Mouse (Mus musculus): Measurements from ENCODE around the gene Taf11. TPM values are rescaled to one million over a fixed set of nuclear protein-coding genes. Genes with fewer than 3 reads are reported as not detected.

Taf11 gene
- 52.6 and 58.4 TPM in 2 replicates for polyA plus RNA-seq (2015; fragmentation: Nextera tagmentation; extraction: Ambion mirVana)

DNA sequence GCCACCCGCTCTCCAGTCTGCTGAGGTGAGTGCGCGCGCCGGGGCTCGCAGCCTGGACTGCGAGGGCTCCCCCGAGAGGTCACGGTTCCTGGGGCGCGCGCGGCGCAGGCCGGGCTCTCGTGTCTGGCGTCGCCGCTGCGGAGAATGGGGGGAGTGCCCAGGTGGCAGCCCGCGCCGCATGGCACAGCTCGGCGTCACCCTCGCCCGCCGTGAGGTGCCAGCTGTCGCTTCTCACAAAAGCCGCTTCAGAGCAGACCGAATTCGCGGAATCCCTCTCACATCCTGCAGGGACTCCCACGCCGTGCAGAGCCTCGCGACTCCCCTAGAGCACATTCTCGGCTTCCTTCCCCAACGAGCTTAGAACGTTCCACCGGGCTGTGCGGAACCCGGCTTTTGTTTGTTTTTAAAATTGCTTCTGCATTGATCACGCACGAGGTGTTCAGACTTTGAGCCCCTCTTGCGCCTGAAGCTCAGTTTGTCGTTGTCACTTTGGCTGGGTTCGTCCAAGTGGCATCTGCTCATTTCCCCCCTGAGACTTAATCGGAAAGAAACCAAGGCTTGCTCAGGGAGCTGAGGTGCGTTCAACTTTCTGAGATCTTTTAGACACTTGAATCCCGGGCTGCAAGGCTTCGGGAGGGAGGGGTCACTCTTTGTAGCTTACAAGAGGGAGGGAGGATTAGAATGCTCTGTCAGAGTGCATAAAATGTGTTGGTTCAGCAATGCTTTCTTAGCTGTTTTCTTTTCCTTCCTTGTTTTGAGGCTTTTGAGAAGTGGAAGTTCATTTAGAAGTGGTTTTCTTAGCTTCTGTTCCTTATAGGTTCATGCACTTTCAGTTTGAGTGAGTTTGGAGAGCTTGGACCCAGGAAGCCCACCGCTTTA lies at the start of gene Taf11:
TSS of gene Taf11 (minus strand) at position 223 of the 879 bp plus-strand sequence.
- peak within 1 kb of the TSS; percentile 97 for H3K4me3 ChIP-seq (replicated peaks)
- peaks cover 40% of the 10 kb centered on the region for H3K4me1 ChIP-seq
- H3K27ac ChIP-seq (replicated peaks), result peak within 1 kb of the TSS; percentile 92
- ATAC-seq (ENCODE audit: low FRiP score), result peak; percentile 66
- H3K9ac ChIP-seq (replicated peaks), result peak within 1 kb of the TSS; percentile 81
- no peaks in the 10 kb centered on the region for H3K9me3 ChIP-seq (replicated peaks)
- peak within 1 kb of the TSS; percentile 83 for H3K4me2 ChIP-seq
- H3K27me3 ChIP-seq (replicated peaks), result no peaks in the 10 kb centered on the region
- 2% methylated on average over 38 of the region's 53 CpGs for WGBS
- peaks cover 5% of the 10 kb centered on the region for H3K36me3 ChIP-seq

DNA sequence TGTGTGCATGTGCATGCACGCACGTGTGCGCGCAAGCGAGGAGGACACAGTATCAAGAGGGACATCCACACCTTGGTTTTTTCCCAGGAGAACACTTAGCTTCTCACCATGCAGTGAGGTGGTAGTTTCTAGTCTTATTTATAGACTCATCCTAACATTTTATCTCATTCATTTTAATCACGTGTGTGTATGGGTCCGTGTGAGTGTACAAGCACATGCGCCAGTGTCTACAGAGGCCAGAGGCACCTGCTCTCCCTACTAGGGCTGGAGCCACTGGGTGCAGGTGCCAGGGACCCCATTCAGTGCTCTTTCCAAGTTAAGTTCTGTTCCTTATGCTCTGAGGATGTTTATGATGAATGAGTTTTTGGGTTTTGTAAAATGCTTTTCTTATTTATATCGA lies 48.0 kb upstream of the Taf11 start:
- no peak overlapping the region for H3K27ac ChIP-seq (replicated peaks)
- H3K27me3 ChIP-seq (replicated peaks), result no peaks in the 10 kb centered on the region
- H3K9ac ChIP-seq (replicated peaks), result no peak overlapping the region
- no peak overlapping the region for H3K4me2 ChIP-seq
- WGBS, result 80% methylated on average over 9 of the region's 9 CpGs
- ATAC-seq (ENCODE audit: low FRiP score), result no peak
- H3K4me1 ChIP-seq, result peaks cover 10% of the 10 kb centered on the region
- no peak overlapping the region for H3K4me3 ChIP-seq (replicated peaks)
- H3K9me3 ChIP-seq (replicated peaks), result no peaks in the 10 kb centered on the region
- no peaks in the 10 kb centered on the region for H3K36me3 ChIP-seq

DNA sequence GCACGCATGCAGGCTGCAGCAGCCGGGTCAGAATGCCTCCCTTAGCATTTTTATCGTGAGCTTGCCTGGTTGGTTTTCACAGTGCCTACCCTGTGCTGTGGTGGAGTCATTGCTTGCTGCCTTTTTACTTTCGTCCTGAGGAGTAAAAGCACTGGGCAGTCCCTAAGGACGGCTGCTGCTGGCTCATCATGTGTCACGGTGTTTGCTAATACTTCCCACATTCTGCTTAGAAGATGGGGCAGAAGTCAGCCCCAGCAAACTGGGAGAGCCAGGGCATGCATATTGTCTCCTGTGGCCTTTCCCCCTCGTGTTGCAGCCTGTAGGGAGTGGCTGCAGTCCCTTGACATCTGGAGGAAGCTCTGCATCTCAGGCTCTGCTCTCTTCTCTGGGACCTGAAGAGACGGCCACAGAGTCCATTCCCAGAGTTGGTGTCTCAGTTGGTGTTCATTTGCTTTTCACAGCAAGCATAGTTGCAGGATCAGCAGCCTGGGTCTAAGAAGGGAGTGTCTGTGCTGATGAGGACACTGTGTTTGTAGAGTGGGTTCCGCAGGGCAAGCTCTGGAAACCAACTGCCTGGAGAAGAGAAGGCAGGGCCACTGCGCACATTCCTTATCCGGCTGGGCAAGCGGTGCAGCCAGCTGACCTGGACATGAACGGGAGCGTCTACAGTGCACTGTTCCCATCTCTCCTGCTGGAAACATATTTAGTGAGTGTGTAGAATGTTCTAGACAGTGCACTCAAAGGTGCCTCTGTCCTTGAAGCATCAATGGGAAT lies 45.2 kb upstream of the Taf11 start:
- no peaks in the 10 kb centered on the region for H3K27me3 ChIP-seq (replicated peaks)
- H3K4me3 ChIP-seq (replicated peaks), result no peak overlapping the region
- no peaks in the 10 kb centered on the region for H3K9me3 ChIP-seq (replicated peaks)
- no peaks in the 10 kb centered on the region for H3K36me3 ChIP-seq
- no peak overlapping the region; the same call in 1 of the 2 replicates for H3K27ac ChIP-seq (replicated peaks)
- no peak for ATAC-seq (ENCODE audit: low FRiP score)
- 72% methylated on average over 14 of the region's 14 CpGs for whole genome bisulfite sequencing
- no peak overlapping the region for H3K9ac ChIP-seq (replicated peaks)
- H3K4me1 ChIP-seq, result peaks cover 5% of the 10 kb centered on the region
- no peak overlapping the region for H3K4me2 ChIP-seq

DNA sequence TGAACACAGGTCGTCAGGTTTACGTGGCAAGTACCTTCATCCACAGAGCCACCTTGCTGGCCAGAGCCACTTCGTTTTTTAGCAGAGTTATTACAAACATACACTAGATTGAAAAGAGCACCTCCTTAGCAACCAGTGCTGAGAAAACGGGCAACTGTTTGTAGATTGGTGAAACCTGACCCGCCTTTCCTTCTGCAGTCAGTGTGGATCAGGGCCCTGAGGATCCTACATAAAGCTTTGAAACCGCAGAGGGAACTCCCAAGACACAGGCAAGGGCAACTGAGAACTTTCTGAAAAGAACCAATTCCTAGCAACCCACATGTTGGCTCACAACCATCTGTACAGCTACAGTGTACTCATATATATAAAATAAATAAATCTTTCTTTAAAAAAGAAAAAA lies 43.5 kb upstream of the Taf11 start:
- 81% methylated on average over 6 of the region's 6 CpGs for WGBS
- Histone ChIP-seq H3K9me3 (replicated peaks) (no peaks in the 10 kb centered on the region), H3K9ac (replicated peaks) (no peak overlapping the region), H3K4me1 (peaks cover 5% of the 10 kb centered on the region; the same call in 1 of the 2 replicates), H3K4me3 (replicated peaks) (no peak overlapping the region), H3K27me3 (replicated peaks) (no peaks in the 10 kb centered on the region), H3K36me3 (no peaks in the 10 kb centered on the region), H3K4me2 (no peak overlapping the region), H3K27ac (replicated peaks) (no peak overlapping the region)
- ATAC-seq (ENCODE audit: low FRiP score), result no peak

DNA sequence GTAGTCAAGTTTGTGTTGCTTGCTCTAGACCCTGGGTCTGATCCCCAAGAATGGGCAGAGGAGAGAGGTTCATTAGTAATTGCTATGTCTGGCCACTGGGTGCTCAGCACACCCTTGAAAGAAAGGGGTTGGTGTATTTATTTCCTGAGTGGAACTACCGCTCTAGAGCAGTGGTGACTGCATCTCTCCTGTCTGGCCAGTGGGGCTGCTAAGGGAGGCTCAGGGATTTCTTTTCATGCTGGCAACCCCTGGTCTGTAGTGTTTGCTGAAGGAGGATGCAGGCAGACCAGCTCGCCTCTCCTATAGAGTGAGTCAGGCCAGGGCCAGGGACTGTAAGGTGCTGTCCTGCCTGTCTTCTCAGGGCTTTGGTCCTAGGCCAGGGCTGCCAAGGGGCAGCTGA lies 37.5 kb upstream of the Taf11 start:
- no peak for ATAC-seq (ENCODE audit: low FRiP score)
- Histone ChIP-seq H3K9ac (replicated peaks) (no peak overlapping the region), H3K27me3 (replicated peaks) (no peaks in the 10 kb centered on the region), H3K4me3 (replicated peaks) (no peak overlapping the region), H3K9me3 (replicated peaks) (no peaks in the 10 kb centered on the region), H3K36me3 (no peaks in the 10 kb centered on the region), H3K4me2 (no peak overlapping the region), H3K27ac (replicated peaks) (peak overlapping the region; percentile 41; the same call in 1 of the 2 replicates), H3K4me1 (peaks cover 25% of the 10 kb centered on the region)
- 79% methylated on average over 2 of the region's 2 CpGs for WGBS

DNA sequence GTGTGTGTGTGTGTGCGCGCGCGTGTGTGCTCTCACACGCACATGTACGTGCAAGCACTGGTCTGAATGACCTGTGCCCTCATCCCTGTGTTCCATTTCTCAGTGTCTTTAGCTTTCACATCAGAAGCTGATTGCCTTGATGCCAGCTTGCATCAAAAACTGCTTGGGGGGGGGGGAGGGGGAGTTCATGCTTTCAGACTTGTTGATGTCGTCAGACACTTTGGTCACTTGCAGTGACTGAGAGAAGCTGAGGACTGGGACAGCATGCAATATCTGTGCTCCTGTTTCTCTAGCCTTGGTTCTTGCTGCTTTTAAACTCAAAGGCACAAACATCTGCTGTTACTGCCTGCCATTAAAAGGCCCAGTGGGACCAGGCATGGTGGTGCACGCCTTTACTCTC lies 36.7 kb upstream of the Taf11 start:
- ATAC-seq (ENCODE audit: low FRiP score), result no peak
- Histone ChIP-seq H3K9ac (replicated peaks) (no peak overlapping the region), H3K9me3 (replicated peaks) (no peaks in the 10 kb centered on the region), H3K4me2 (no peak overlapping the region), H3K36me3 (no peaks in the 10 kb centered on the region), H3K4me3 (replicated peaks) (no peak overlapping the region), H3K4me1 (peaks cover 25% of the 10 kb centered on the region), H3K27ac (replicated peaks) (peak overlapping the region; percentile 65), H3K27me3 (replicated peaks) (no peaks in the 10 kb centered on the region)
- WGBS, result 82% methylated on average over 8 of the region's 8 CpGs

DNA sequence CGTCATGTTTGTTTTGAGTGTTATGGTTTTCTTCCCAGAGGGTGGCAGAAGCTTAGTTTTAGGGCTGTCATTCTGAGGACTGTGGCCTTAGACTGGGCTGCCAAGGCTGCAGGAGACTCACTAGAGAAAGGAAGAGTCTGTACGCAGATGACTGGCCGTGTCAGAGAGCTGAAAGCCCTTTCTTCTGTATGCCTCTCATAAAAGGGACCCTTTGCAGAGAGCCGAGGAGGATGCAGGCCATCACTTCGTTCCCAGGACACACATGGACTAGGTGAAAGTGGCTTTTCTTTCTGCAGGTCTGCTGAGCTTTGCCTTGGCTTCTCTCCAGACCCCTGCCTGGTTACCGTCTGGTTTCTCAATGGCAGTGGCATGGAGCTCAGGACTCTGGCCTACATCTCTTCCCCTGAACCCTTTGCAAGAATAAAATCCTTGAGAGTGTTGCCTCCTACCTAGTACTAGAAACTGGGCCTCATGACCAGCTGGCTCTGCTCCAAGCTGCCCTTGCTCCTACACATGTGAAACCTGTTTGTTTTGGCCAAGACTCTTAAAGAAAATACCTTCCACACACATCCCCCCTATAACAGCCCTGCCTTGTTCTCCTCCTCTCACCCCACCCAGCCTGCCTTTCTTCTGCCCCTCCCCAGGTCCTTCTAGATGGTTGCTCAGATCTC lies 36.0 kb upstream of the Taf11 start:
- 39% methylated on average over 6 of the region's 6 CpGs for WGBS
- ATAC-seq (ENCODE audit: low FRiP score), result no peak
- H3K4me1 ChIP-seq, result peaks cover 30% of the 10 kb centered on the region
- H3K27ac ChIP-seq (replicated peaks), result peak overlapping the region; percentile 65
- H3K4me3 ChIP-seq (replicated peaks), result no peak overlapping the region
- no peak overlapping the region for H3K4me2 ChIP-seq
- no peaks in the 10 kb centered on the region for H3K27me3 ChIP-seq (replicated peaks)
- no peaks in the 10 kb centered on the region for H3K36me3 ChIP-seq
- no peaks in the 10 kb centered on the region for H3K9me3 ChIP-seq (replicated peaks)
- H3K9ac ChIP-seq (replicated peaks), result no peak overlapping the region

DNA sequence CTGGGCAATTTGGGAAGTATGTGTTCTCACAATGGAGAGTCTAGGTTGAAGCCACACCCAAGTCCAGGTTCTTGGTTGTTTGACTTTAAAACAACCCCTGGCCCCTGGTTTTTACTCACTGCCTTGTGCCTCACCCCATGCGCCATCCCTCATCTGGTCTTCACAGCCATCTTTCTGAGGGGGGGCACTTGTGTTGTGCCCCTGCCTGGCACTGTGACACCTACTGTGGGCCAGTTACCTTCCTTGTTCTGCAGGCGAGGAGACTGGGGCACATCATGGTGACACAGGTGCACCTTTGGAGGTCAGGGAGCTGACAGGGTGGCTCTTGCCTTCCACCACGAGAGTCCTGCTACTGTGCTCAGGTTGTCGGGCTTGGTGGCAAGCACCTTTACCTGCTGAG lies 32.5 kb upstream of the Taf11 start:
- H3K27me3 ChIP-seq (replicated peaks), result no peaks in the 10 kb centered on the region
- H3K9me3 ChIP-seq (replicated peaks), result no peaks in the 10 kb centered on the region
- H3K9ac ChIP-seq (replicated peaks), result no peak overlapping the region
- no peak for ATAC-seq (ENCODE audit: low FRiP score)
- H3K4me1 ChIP-seq, result peaks cover 58% of the 10 kb centered on the region
- no peak overlapping the region for H3K4me2 ChIP-seq
- 95% methylated on average over 4 of the region's 4 CpGs for WGBS
- no peak overlapping the region for H3K27ac ChIP-seq (replicated peaks)
- H3K36me3 ChIP-seq, result no peaks in the 10 kb centered on the region
- no peak overlapping the region for H3K4me3 ChIP-seq (replicated peaks)

DNA sequence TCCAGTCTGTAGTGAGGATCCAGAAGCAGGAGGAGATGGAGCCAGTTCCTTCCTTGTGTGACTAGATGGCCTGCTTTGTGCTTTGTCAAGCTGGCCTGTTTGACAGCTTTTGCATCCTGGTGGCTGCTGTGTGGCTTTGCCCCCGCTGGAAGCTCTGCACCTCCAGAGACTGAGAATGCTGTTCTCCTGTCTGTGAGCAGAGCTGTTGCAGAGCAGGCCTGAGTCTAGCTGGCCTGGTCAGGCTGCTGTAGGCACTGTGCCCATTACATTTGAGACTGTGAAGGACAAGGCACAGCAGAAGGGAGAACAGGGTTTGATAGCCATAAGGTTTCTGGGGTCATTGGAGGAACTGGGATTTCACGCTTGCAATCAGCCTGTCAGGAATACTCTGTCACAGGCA lies 32.1 kb upstream of the Taf11 start:
- H3K27ac ChIP-seq (replicated peaks), result no peak overlapping the region
- no peaks in the 10 kb centered on the region for H3K27me3 ChIP-seq (replicated peaks)
- H3K9me3 ChIP-seq (replicated peaks), result no peaks in the 10 kb centered on the region
- no peak overlapping the region for H3K4me2 ChIP-seq
- H3K4me3 ChIP-seq (replicated peaks), result no peak overlapping the region
- no peak overlapping the region for H3K9ac ChIP-seq (replicated peaks)
- peaks cover 58% of the 10 kb centered on the region for H3K4me1 ChIP-seq
- no peak for ATAC-seq (ENCODE audit: low FRiP score)
- H3K36me3 ChIP-seq, result no peaks in the 10 kb centered on the region
- 75% methylated on average over 2 of the region's 2 CpGs for WGBS

DNA sequence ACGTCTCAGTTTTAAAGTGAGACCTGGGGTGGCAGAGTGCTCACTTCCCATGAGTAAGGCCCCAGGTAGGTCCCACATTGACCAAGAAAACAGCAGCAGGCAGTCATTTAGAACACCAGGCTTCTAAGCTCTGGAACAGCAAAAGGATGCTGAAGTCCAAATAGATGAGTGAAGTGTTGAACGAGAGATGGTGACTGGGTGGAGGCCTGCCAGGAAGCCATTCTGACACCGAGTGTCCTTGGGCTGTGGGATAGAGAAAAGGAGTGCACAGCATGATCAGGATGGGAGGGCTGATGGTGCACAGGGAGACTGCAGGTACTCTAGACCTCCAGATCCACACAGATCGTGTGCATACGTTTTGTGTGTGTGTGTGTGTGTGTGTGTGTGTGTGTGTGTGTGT lies 31.5 kb upstream of the Taf11 start:
- ATAC-seq (ENCODE audit: low FRiP score), result no peak

DNA sequence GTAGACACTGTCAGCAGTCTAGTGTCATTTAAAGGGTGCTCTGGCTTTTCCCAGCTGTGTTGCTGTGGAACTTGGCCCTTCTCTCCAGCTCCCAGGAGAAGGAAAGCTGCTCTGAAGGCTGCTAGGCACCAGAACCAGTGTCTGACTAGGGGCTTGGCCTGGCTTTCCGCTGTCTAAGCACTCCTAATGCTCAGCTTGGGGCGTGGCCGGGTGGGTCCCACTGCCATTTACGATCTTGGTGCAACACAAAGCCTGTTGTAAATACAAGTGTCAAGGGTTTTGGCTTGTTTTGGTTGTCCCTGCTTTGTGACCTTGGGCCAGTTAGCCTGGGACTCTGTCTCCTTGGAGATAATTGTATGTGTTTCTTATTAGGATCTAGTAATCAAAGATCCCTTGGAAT lies 30.7 kb upstream of the Taf11 start:
- no peak for ATAC-seq (ENCODE audit: low FRiP score)
- Histone ChIP-seq H3K36me3 (no peaks in the 10 kb centered on the region), H3K4me1 (peaks cover 46% of the 10 kb centered on the region), H3K9ac (replicated peaks) (no peak overlapping the region), H3K9me3 (replicated peaks) (no peaks in the 10 kb centered on the region), H3K4me3 (replicated peaks) (no peak overlapping the region), H3K27ac (replicated peaks) (no peak overlapping the region), H3K27me3 (replicated peaks) (no peaks in the 10 kb centered on the region), H3K4me2 (no peak overlapping the region)
- WGBS, result 32% methylated on average over 4 of the region's 4 CpGs

More for the DNA sequence above, 31.5 kb upstream of the Taf11 start:
- 80% methylated on average over 5 of the region's 5 CpGs for WGBS
- Histone ChIP-seq H3K36me3 (no peaks in the 10 kb centered on the region), H3K4me1 (peaks cover 55% of the 10 kb centered on the region), H3K27ac (replicated peaks) (no peak overlapping the region), H3K27me3 (replicated peaks) (no peaks in the 10 kb centered on the region), H3K4me2 (no peak overlapping the region), H3K4me3 (replicated peaks) (no peak overlapping the region), H3K9ac (replicated peaks) (no peak overlapping the region), H3K9me3 (replicated peaks) (no peaks in the 10 kb centered on the region)

Data from neural tube, embryonic 15.5 days (tissue).